ENCODE assay signal across 18 mouse cellular contexts in genomic region chr3:9141836-9142235, GRCm38 (mm10).
DNase-seq lines count a peak whose midpoint lies in the region; ATAC-seq and TF ChIP-seq lines count a peak whose summit lies in the region.
"Had no signal": no experiment of that assay in that cellular context is flagged by ENCODE, and none has a peak within 500 bp of the region (broad histone marks: within the 10 kb centered on the region; RNA-seq: fewer than 3 reads in every experiment).

No protein-coding gene starts in this region.

- H3K4me1 ChIP-seq in intestine, embryonic 15.5 days (replicated peaks): no peaks in the 10 kb centered on the region
- no peaks in the 10 kb centered on the region for H3K4me1 ChIP-seq in intestine, postnatal 0 days (replicated peaks; ENCODE audit: control insufficient read depth, insufficient read depth, low read length)
- H3K4me1 ChIP-seq: embryonic facial prominence, embryonic 12.5 days; forebrain, embryonic 12.5 days; heart, embryonic 12.5 days had no signal

- no peak overlapping the region for H3K9ac ChIP-seq in intestine, embryonic 15.5 days
- no peak overlapping the region for H3K9ac ChIP-seq in intestine, postnatal 0 days (ENCODE audit: low read depth, low read length)
- H3K9ac ChIP-seq: embryonic facial prominence, embryonic 12.5 days; forebrain, embryonic 12.5 days; forebrain, postnatal 0 days; heart, embryonic 12.5 days had no signal

- WGBS in intestine, embryonic 15.5 days: 55% methylated on average over 5 of the region's 5 CpGs
- 51% methylated on average over 5 of the region's 5 CpGs for WGBS in intestine, postnatal 0 days

- no peaks in the 10 kb centered on the region for H3K27me3 ChIP-seq in intestine, embryonic 15.5 days (replicated peaks)
- no peaks in the 10 kb centered on the region for H3K27me3 ChIP-seq in intestine, postnatal 0 days (replicated peaks; ENCODE audit: control insufficient read depth, insufficient read depth, low read length)
- H3K27me3 ChIP-seq: embryonic facial prominence, embryonic 12.5 days; forebrain, embryonic 12.5 days; heart, embryonic 12.5 days had no signal

- no peak overlapping the region for H3K4me3 ChIP-seq in intestine, embryonic 15.5 days (replicated peaks)
- no peak overlapping the region for H3K4me3 ChIP-seq in intestine, postnatal 0 days (ENCODE audit: low read depth, low read length)
- H3K4me3 ChIP-seq: embryonic facial prominence, embryonic 12.5 days; forebrain, embryonic 12.5 days; heart, adult 2 months; heart, embryonic 12.5 days had no signal

- H3K9me3 ChIP-seq in intestine, embryonic 15.5 days: no peaks in the 10 kb centered on the region
- H3K9me3 ChIP-seq in intestine, postnatal 0 days (ENCODE audit: control insufficient read depth): no peaks in the 10 kb centered on the region
- H3K9me3 ChIP-seq: embryonic facial prominence, embryonic 12.5 days; forebrain, embryonic 12.5 days; heart, embryonic 12.5 days had no signal

- TF ChIP-seq CTCF in intestine, postnatal 0 days (IDR thresholded peaks at IDR 0.05; ENCODE audit: low read depth): no peak

- H3K36me3 ChIP-seq in intestine, embryonic 15.5 days: no peaks in the 10 kb centered on the region
- no peaks in the 10 kb centered on the region for H3K36me3 ChIP-seq in intestine, postnatal 0 days (ENCODE audit: control insufficient read depth, insufficient read depth)
- H3K36me3 ChIP-seq: embryonic facial prominence, embryonic 12.5 days; forebrain, embryonic 12.5 days; heart, embryonic 12.5 days had no signal

- H3K4me2 ChIP-seq in intestine, embryonic 15.5 days (replicated peaks): no peak overlapping the region
- H3K4me2 ChIP-seq in intestine, postnatal 0 days (replicated peaks; ENCODE audit: low read depth): no peak overlapping the region
- H3K4me2 ChIP-seq: embryonic facial prominence, embryonic 12.5 days; forebrain, embryonic 12.5 days; heart, embryonic 12.5 days had no signal

- peak; percentile 34 to 47 for DNase-seq in kidney, adult 8-10 months
- no peak for DNase-seq in kidney, postnatal 4 days
- peak; percentile 49 to 53 for DNase-seq in kidney, postnatal 36 days
- no peak for DNase-seq in layer of hippocampus, adult 8-10 months (ENCODE audit: low spot score in 2 of 2)
- DNase-seq in heart, adult 9 months (ENCODE audit: low spot score in 2 of 2): no peak
- DNase-seq: adrenal gland, postnatal 10 days; cerebellum, adult 11 months; cerebellum, adult 8-10 months; cerebellum, postnatal 25 days; forebrain, postnatal 0 days; gastrocnemius, postnatal 14 days; heart, adult 2 months; heart, postnatal 36 days had no signal

- peak; percentile 61 for ATAC-seq in intestine, embryonic 15.5 days
- ATAC-seq in intestine, postnatal 0 days: no peak
- ATAC-seq: forebrain, postnatal 0 days had no signal

- no peak overlapping the region for H3K27ac ChIP-seq in intestine, embryonic 15.5 days
- no peak overlapping the region for H3K27ac ChIP-seq in intestine, postnatal 0 days (ENCODE audit: low read depth, low read length)
- H3K27ac ChIP-seq: embryonic facial prominence, embryonic 12.5 days; forebrain, embryonic 12.5 days; heart, adult 2 months had no signal

Comparison
In these comparisons a context has a peak if more than half of its experiments do, and no peak if none do; other contexts are left out.
1. DNase-seq: peak in kidney, adult 8-10 months (2 of 2) and kidney, postnatal 36 days (2 of 2); none in kidney, postnatal 4 days (0 of 2), layer of hippocampus, adult 8-10 months (0 of 2) and heart, adult 9 months (0 of 2).